Mouse (Mus musculus) hindbrain, embryonic 16.5 days (tissue): ENCODE results near the gene Ccdc189. TPM values are rescaled to one million over a fixed set of nuclear protein-coding genes. Genes with fewer than 3 reads are reported as not detected.

Experiments
- ATAC-seq: fragments of 200-750 bp; cut with Nextera tagmentation; 2 replicates; pipeline ENCODE4 v1.8.0; 2017; ENCODE audit warnings: moderate TSS enrichment, moderate library complexity
- H3K27ac ChIP-seq: fragments of 300-500 bp; sonication (generic); 2 replicates; pipeline ENCODE4 v1.5.1; 2014; ENCODE audit warnings: low read depth, mild to moderate bottlenecking, control low read depth, low read length, moderate library complexity
- H3K27me3 ChIP-seq: fragments of 300-500 bp; sonication (generic); replicated peaks from 2 replicates; pipeline ENCODE4 v1.6.1; 2014; ENCODE audit warnings: low read length; ENCODE audit not compliant: control insufficient read depth, insufficient read depth
- H3K36me3 ChIP-seq: fragments of 300-500 bp; sonication (generic); 2 replicates; pipeline ENCODE4 v1.6.1; 2014; ENCODE audit warnings: mild to moderate bottlenecking, low read length, moderate library complexity, mixed read lengths; ENCODE audit not compliant: control insufficient read depth, insufficient read depth
- H3K4me1 ChIP-seq: fragments of 300-500 bp; sonication (generic); 2 replicates; pipeline ENCODE4 v1.6.1; 2014; ENCODE audit warnings: low read depth, low read length; ENCODE audit not compliant: control insufficient read depth, insufficient read depth
- H3K4me2 ChIP-seq: fragments of 300-500 bp; sonication (generic); 2 replicates; pipeline ENCODE4 v1.6.1; 2014; ENCODE audit warnings: mild to moderate bottlenecking, low read length, control low read depth, moderate library complexity
- H3K4me3 ChIP-seq: fragments of 300-500 bp; sonication (generic); 2 replicates; pipeline ENCODE4 v1.5.1; 2014; ENCODE audit warnings: mild to moderate bottlenecking, low read length, control low read depth, moderate library complexity
- H3K9ac ChIP-seq: fragments of 300-500 bp; sonication (generic); 2 replicates; pipeline ENCODE4 v1.6.1; 2014; ENCODE audit warnings: low read depth, mild to moderate bottlenecking, control low read depth, low read length, moderate library complexity
- H3K9me3 ChIP-seq: fragments of 300-500 bp; sonication (generic); 2 replicates; pipeline ENCODE4 v1.6.1; 2014; ENCODE audit warnings: mild to moderate bottlenecking, low read length, moderate library complexity; ENCODE audit not compliant: control insufficient read depth
- WGBS: fragments of 180-500 bp; shearing (Covaris S2); extraction: QIAGEN DNeasy Blood & Tissue Kit; methylation state at CpG from one replicate; pipeline ENCODE4 v1.1.7; 2014; 5-methylcytosine and 5-hydroxymethylcytosine counted together
- polyA plus RNA-seq: library from polyadenylated mRNA; unstranded; fragments of >200 nt; fragmentation: Nextera tagmentation; extraction: Ambion mirVana; gene quantifications from 2 replicates; pipeline ENCODE4 v1.2.1, GENCODE M21; 2015

The Ccdc189 gene
- polyA plus RNA-seq, 1 experiment from 2014 or later: 13.3 TPM

DNA sequence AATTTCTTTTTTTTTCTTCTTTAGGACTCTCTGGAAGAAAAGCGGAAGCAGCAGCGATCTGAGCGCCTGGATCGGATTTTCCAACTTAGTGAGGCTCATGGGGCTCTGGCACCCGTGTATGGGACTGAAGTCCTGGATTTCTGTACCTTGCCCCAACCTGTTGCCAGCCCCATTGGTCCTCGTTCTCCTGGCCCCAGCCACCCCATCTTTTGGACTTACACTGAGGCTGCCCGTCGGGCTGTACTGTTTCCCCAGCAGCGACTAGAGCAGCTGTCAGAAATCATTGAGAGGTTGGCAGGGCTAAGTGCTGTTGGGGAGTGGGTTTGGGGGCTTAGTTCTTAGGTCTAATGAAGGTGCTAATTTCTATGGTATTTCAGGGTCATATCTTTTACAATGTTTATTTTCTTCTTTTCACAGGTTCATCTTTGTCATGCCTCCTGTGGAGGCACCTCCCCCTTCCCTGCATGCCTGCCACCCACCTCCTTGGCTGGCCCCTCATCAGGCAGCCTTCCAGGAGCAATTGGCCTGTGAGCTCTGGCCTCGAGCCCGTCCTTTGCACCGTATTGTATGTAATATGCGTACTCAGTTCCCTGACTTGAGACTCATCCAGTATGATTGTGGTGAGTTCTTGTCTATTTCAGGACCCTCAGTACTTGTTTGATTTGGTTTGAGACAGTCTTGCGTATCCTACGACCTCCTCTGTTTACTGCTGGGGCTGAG lies 39.1 kb downstream of the Ccdc189 start:
- Histone ChIP-seq H3K9me3 (no peaks in the 10 kb centered on the region), H3K27me3 (no peaks in the 10 kb centered on the region), H3K4me1 (no peaks in the 10 kb centered on the region), H3K9ac (no peak overlapping the region), H3K4me3 (no peak overlapping the region), H3K4me2 (no peak overlapping the region), H3K27ac (no peak overlapping the region), H3K36me3 (peaks cover 33% of the 10 kb centered on the region)
- WGBS: 84% methylated on average over 15 of the region's 15 CpGs
- 0 out of 2 replicates have a peak, but pooled peaks have one; percentile 63 for ATAC-seq

DNA sequence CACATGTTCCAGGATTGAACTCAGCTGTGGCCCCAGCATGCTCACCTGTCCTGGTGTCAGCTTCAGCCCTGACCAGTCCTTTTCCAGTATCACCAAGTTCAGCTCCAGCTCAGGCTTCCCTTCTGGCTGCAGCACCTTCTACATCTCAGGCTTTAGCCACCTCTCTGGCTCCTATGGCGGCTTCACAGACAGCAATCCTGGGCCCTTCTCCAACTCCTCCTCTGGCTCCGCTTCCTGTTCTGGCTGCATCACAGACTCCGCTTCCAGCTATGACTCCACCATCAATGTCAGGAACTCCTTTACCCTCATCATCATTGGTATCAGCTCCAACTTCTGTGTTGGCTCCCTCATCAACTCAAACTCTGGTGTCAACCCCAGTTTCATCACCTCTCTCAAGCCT lies 46.7 kb downstream of the Ccdc189 start:
- Histone ChIP-seq H3K4me3 (no peak overlapping the region), H3K4me2 (no peak overlapping the region), H3K27me3 (no peaks in the 10 kb centered on the region), H3K36me3 (peaks cover 63% of the 10 kb centered on the region), H3K27ac (no peak overlapping the region), H3K9me3 (no peaks in the 10 kb centered on the region), H3K4me1 (no peaks in the 10 kb centered on the region), H3K9ac (no peak overlapping the region)
- WGBS: 92% methylated on average over 3 of the region's 3 CpGs
- no peak for ATAC-seq

Other genes starting within 250 kb of the Ccdc189 start
- 16.3 and 17.4 TPM in 2 replicates for gene Zfp768, start 243.0 kb downstream of the Ccdc189 start, polyA plus RNA-seq
- gene Zfp747, start 212.5 kb downstream of the Ccdc189 start, polyA plus RNA-seq: 8.7 and 9.3 TPM in 2 replicates
- gene 9130019O22Rik, start 201.4 kb downstream of the Ccdc189 start, polyA plus RNA-seq: 3.9 and 4.5 TPM in 2 replicates
- gene E430018J23Rik, start 195.0 kb downstream of the Ccdc189 start, polyA plus RNA-seq: 4.6 and 5.4 TPM in 2 replicates
- gene Zfp764, start 181.8 kb downstream of the Ccdc189 start, polyA plus RNA-seq: 4.0 and 4.1 TPM in 2 replicates
- gene Zfp688, start 166.5 kb downstream of the Ccdc189 start, polyA plus RNA-seq: 27.4 and 29.1 TPM in 2 replicates
- 13.2 and 15.9 TPM in 2 replicates for gene Zfp689, start 139.4 kb downstream of the Ccdc189 start, polyA plus RNA-seq
- gene Prr14, start 129.0 kb downstream of the Ccdc189 start, polyA plus RNA-seq: 29.0 and 35.2 TPM in 2 replicates
- 10.2 and 12.6 TPM in 2 replicates for gene Fbrs, start 109.4 kb downstream of the Ccdc189 start, polyA plus RNA-seq
- 37.9 and 38.7 TPM in 2 replicates for gene Srcap, start 76.6 kb downstream of the Ccdc189 start, polyA plus RNA-seq
- gene Gm42715, start 69.0 kb downstream of the Ccdc189 start, polyA plus RNA-seq: 13.2 and 13.7 TPM in 2 replicates
- gene Tmem265, start 27.2 kb downstream of the Ccdc189 start, polyA plus RNA-seq: 4.3 and 6.2 TPM in 2 replicates
- 60.5 and 60.9 TPM in 2 replicates for gene Phkg2, start 15.3 kb downstream of the Ccdc189 start, polyA plus RNA-seq
- gene Rnf40, start 172 bp upstream of the Ccdc189 start, polyA plus RNA-seq: 38.0 and 48.1 TPM in 2 replicates
- gene Zfp629, start 27.2 kb upstream of the Ccdc189 start, polyA plus RNA-seq: 15.0 and 20.7 TPM in 2 replicates
- gene Bcl7c, start 120.3 kb upstream of the Ccdc189 start, polyA plus RNA-seq: 39.5 and 41.9 TPM in 2 replicates
- 3.4 and 4.9 TPM in 2 replicates for gene Ctf1, start 124.1 kb upstream of the Ccdc189 start, polyA plus RNA-seq
- gene Ctf2, start 143.6 kb upstream of the Ccdc189 start, polyA plus RNA-seq: 0.15 and 0.20 TPM in 2 replicates
- gene Fbxl19, start 155.9 kb upstream of the Ccdc189 start, polyA plus RNA-seq: 6.8 TPM in 2 replicates
- 10.4 and 11.3 TPM in 2 replicates for gene Orai3, start 181.2 kb upstream of the Ccdc189 start, polyA plus RNA-seq
- 12.8 and 14.6 TPM in 2 replicates for gene Setd1a, start 188.1 kb upstream of the Ccdc189 start, polyA plus RNA-seq
- gene Gm49388, start 197.0 kb upstream of the Ccdc189 start, polyA plus RNA-seq: not detected in 2 replicates
- 11.9 and 12.1 TPM in 2 replicates for gene Hsd3b7, start 212.0 kb upstream of the Ccdc189 start, polyA plus RNA-seq
- gene Stx4a, start 235.7 kb upstream of the Ccdc189 start, polyA plus RNA-seq: 21.6 and 22.0 TPM in 2 replicates
- 76.8 and 84.4 TPM in 2 replicates for gene Stx1b, start 236.0 kb upstream of the Ccdc189 start, polyA plus RNA-seq